Mouse (Mus musculus): ENCODE data around the gene Actl7b. TPM values are rescaled to one million over a fixed set of nuclear protein-coding genes. Genes with fewer than 3 reads are reported as not detected.

Actl7b gene
- total and polyA plus RNA-seq, 3 experiments: not detected

DNA sequence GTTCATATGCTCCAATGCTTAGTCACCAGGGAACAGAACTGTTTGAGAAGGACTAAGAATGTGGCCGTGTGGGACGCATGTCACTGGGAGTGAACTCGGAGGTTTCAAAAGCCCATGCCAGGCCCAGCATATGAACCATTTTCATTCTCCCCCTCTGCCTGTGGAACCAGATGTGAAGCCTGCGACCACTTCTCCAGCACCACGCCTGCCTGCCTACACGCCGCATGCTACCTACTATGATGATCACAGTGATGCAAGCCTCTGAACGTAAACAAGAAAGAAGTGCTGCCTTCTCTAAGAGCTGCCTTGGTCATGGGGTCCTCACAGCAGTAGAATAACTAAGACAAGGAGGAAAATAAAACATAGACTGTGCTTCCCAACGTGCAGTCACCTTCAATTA lies 6.2 kb upstream of the Actl7b start:
- Histone ChIP-seq H3K4me3 (ENCODE audit: control insufficient read depth in 1 of 2, insufficient read depth in 1 of 2, low read depth in 2 of 2, low read length in 2 of 2) (no peak overlapping the region), H3K9ac (ENCODE audit: control insufficient read depth, low read depth, low read length, poor library complexity, severe bottlenecking) (no peak overlapping the region), H3K27ac (ENCODE audit: control insufficient read depth, low read depth, low read length) (no peak overlapping the region), H3K27me3 (ENCODE audit: control insufficient read depth in 1 of 2, insufficient read depth in 2 of 2, low read length in 2 of 2) (no peaks in the 10 kb centered on the region), H3K36me3 (ENCODE audit: control insufficient read depth in 1 of 2, insufficient read depth in 2 of 2, low read length in 2 of 2) (peaks cover 0 to 7% of the 10 kb centered on the region in 2 experiments; a peak in 2 of 4 replicates), H3K9me3 (replicated peaks; ENCODE audit: insufficient read depth, low read length) (no peaks in the 10 kb centered on the region), H3K4me1 (ENCODE audit: control insufficient read depth in 1 of 2, insufficient read depth in 2 of 2, low read length in 2 of 2) (no peaks in the 10 kb centered on the region), H3K79me2 (ENCODE audit: control insufficient read depth, insufficient read depth, low read length, poor library complexity) (no peaks in the 10 kb centered on the region)
- DNase-seq (ENCODE audit: low read depth, low spot score): no peak
- TF ChIP-seq GABPA (IDR thresholded peaks at IDR 0.05; ENCODE audit: low read depth, low read length): no peak
- no peak for TF ChIP-seq CHD2 (IDR thresholded peaks at IDR 0.05; ENCODE audit: low read length)
- TF ChIP-seq POLR2AphosphoS2 (IDR thresholded peaks at IDR 0.05; ENCODE audit: low read length): no peak
- no peak for TF ChIP-seq KAT2A (conservative IDR thresholded peaks at IDR 0.05; ENCODE audit: low read depth, low read length)
- TF ChIP-seq MAX (IDR thresholded peaks at IDR 0.05; ENCODE audit: low read length): no peak
- no peak for TF ChIP-seq ZKSCAN1 (IDR thresholded peaks at IDR 0.05; ENCODE audit: low read depth, low read length)
- TF ChIP-seq E2F4 (IDR thresholded peaks at IDR 0.05; ENCODE audit: borderline replicate concordance, low read depth, low read length): no peak
- no peak for TF ChIP-seq BHLHE40 (IDR thresholded peaks at IDR 0.05; ENCODE audit: borderline replicate concordance, low read depth, low read length)
- no peak for TF ChIP-seq RCOR1 (IDR thresholded peaks at IDR 0.05; ENCODE audit: low read depth, low read length)
- no peak for TF ChIP-seq POLR2AphosphoS5 (IDR thresholded peaks at IDR 0.05; ENCODE audit: borderline replicate concordance, low read depth, low read length)
- TF ChIP-seq TAL1 (IDR thresholded peaks at IDR 0.05; ENCODE audit: low read length): no peak
- TF ChIP-seq EP300 (IDR thresholded peaks at IDR 0.05; ENCODE audit: low read depth in 1 of 2, low read length in 2 of 2): no peak
- TF ChIP-seq CHD1 (IDR thresholded peaks at IDR 0.05; ENCODE audit: low read depth, low read length): no peak
- TF ChIP-seq USF2 (IDR thresholded peaks at IDR 0.05; ENCODE audit: borderline replicate concordance in 1 of 2, insufficient read depth in 1 of 2, low read depth in 1 of 2, low read length in 2 of 2): no peak
- no peak for TF ChIP-seq ZMIZ1 (IDR thresholded peaks at IDR 0.05; ENCODE audit: low read depth, low read length)
- TF ChIP-seq MAZ (IDR thresholded peaks at IDR 0.05; ENCODE audit: low read depth, low read length): no peak
- TF ChIP-seq NELFE (IDR thresholded peaks at IDR 0.05; ENCODE audit: low read depth, low read length): no peak

DNA sequence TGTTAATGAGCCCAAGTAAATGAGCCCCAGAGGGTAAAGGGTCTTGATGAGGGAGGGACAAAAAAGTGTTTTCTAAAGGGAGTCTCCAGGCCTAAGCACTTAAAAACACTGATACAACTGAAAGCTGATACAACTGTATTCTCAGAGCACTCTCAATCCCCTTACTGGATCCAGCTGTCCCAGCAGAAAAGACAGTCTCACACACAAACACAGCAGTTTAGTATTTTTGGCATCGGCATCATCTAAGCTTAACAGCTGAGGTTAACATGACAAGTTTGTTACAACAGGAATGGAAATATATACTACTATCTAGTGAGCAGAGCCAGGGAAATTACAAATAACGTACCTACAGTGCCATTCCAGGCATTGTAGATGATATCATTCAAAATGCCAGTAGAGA lies 5.1 kb upstream of the Actl7b start:
- no peak for TF ChIP-seq RAD21 (IDR thresholded peaks at IDR 0.05; ENCODE audit: low read depth, low read length)
- no peak for TF ChIP-seq POLR2A (IDR thresholded peaks at IDR 0.05; ENCODE audit: control insufficient read depth in 1 of 2, insufficient read depth in 1 of 2, low read depth in 1 of 2, low read length in 2 of 2, poor library complexity in 1 of 2)
- no peak for TF ChIP-seq SMC3 (IDR thresholded peaks at IDR 0.05; ENCODE audit: low read depth, low read length)

More for the DNA sequence above, 5.1 kb upstream of the Actl7b start:
- no peak overlapping the region for H3K4me3 ChIP-seq (ENCODE audit: control insufficient read depth in 1 of 2, insufficient read depth in 1 of 2, low read depth in 2 of 2, low read length in 2 of 2)
- H3K27ac ChIP-seq (ENCODE audit: control insufficient read depth, low read depth, low read length): no peak overlapping the region
- no peaks in the 10 kb centered on the region for H3K4me1 ChIP-seq (ENCODE audit: control insufficient read depth in 1 of 2, insufficient read depth in 2 of 2, low read length in 2 of 2)
- no peaks in the 10 kb centered on the region for H3K79me2 ChIP-seq (ENCODE audit: control insufficient read depth, insufficient read depth, low read length, poor library complexity)
- H3K9ac ChIP-seq (ENCODE audit: control insufficient read depth, low read depth, low read length, poor library complexity, severe bottlenecking): no peak overlapping the region
- DNase-seq (ENCODE audit: low read depth, low spot score): no peak
- H3K9me3 ChIP-seq (replicated peaks; ENCODE audit: insufficient read depth, low read length): no peaks in the 10 kb centered on the region
- H3K27me3 ChIP-seq (ENCODE audit: control insufficient read depth in 1 of 2, insufficient read depth in 2 of 2, low read length in 2 of 2): no peaks in the 10 kb centered on the region
- H3K36me3 ChIP-seq (ENCODE audit: control insufficient read depth in 1 of 2, insufficient read depth in 2 of 2, low read length in 2 of 2): peaks cover 0 to 7% of the 10 kb centered on the region in 2 experiments; a peak in 2 of 4 replicates
